Mouse (Mus musculus) ES-E14 (cell line): ENCODE results near the gene Bnc2.

Source experiments
- HCFC1 ChIP-seq: IDR thresholded peaks from 2 replicates; pipeline ENCODE4 v1.6.1; 2012; ENCODE audit warnings: low read length, inconsistent platforms, borderline replicate concordance; ENCODE audit not compliant: insufficient read depth
- ZNF384 ChIP-seq: IDR thresholded peaks from 2 replicates; pipeline ENCODE4 v1.6.1; 2012; ENCODE audit warnings: low read depth, low read length, inconsistent platforms

DNA sequence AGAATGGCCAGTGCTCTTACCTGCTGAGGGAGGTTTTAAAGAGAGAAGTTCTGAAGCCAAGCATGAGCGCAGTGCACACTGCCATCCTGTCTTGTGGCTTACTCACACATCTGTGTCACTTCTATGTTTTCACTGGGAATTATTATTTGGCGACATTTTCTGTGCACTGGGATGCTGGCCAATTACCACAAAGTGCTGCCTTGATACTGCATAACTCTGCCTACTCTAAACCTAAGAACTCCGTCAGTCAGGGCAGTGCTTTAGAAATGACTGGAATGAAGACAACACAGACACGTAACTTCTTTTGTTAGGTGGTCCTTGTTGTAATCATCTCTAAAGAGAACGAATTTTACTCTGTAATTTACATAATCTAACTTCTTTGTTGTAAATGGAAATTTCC, 186.8 kb downstream of the Bnc2 start:
- no peak for TF ChIP-seq HCFC1
- no peak for TF ChIP-seq ZNF384
